Comparison of ENCODE assay signal across 24 mouse cellular contexts in genomic region chr6:117207289-117207688, GRCm38 (mm10). TPM values are rescaled to one million over a fixed set of nuclear protein-coding genes. Genes with fewer than 3 reads are reported as not detected.
DNase-seq lines count a peak whose midpoint lies in the region; ATAC-seq and TF ChIP-seq lines count a peak whose summit lies in the region.
"Had no signal": no experiment of that assay in that cellular context is flagged by ENCODE, and none has a peak within 500 bp of the region (broad histone marks: within the 10 kb centered on the region; RNA-seq: fewer than 3 reads in every experiment).

No protein-coding gene starts in this region.

- no peaks in the 10 kb centered on the region for H3K36me3 ChIP-seq in kidney, adult 2 months (ENCODE audit: control insufficient read depth, insufficient read depth, low read length)
- H3K36me3 ChIP-seq in kidney, embryonic 15.5 days: no peaks in the 10 kb centered on the region
- H3K36me3 ChIP-seq: embryonic facial prominence, embryonic 15.5 days; heart, embryonic 15.5 days; hindbrain, embryonic 10.5 days; intestine, embryonic 15.5 days had no signal

- H3K27me3 ChIP-seq in kidney, adult 2 months (replicated peaks; ENCODE audit: control insufficient read depth, insufficient read depth, low read length): no peaks in the 10 kb centered on the region
- H3K27me3 ChIP-seq in kidney, embryonic 15.5 days: no peaks in the 10 kb centered on the region
- H3K27me3 ChIP-seq: intestine, embryonic 15.5 days had no signal

- ATAC-seq in kidney, embryonic 15.5 days (replicated peaks; ENCODE audit: low FRiP score): no peak
- ATAC-seq: activated CD4-positive, CD25-positive, alpha-beta regulatory T cell, adult 4 months; forebrain, embryonic 16.5 days; intestine, embryonic 15.5 days had no signal

- TF ChIP-seq CTCF in kidney, adult 2 months (conservative IDR thresholded peaks at IDR 0.05; ENCODE audit: insufficient read depth, insufficient read length, low read depth, low read length): no peak

- peak; percentile 3 to 52 for DNase-seq in adrenal gland, postnatal 36 days
- no peak for DNase-seq in adrenal gland, postnatal 25 days
- DNase-seq in kidney, adult 2 months: peak; percentile 33
- peak; percentile 43 for DNase-seq in Muller cell, postnatal 12 days (ENCODE audit: inconsistent ontology term)
- DNase-seq in adipocyte (ENCODE audit: low spot score): peak; percentile 92
- DNase-seq in gastrocnemius, adult 8-10 months (ENCODE audit: low spot score in 2 of 2): no peak
- no peak for DNase-seq in heart, postnatal 36 days
- DNase-seq: cerebellum, adult 11 months; cerebellum, adult 8-10 months; cerebellum, postnatal 14 days; embryo, embryonic 11 days; gastrocnemius, postnatal 36 days; heart, adult 18-20 months; heart, postnatal 14 days had no signal

- TF ChIP-seq POLR2A in kidney, adult 2 months (IDR thresholded peaks at IDR 0.05; ENCODE audit: low read depth, low read length): no peak

- no peak overlapping the region for H3K27ac ChIP-seq in kidney, adult 2 months (ENCODE audit: insufficient read depth, low read depth, low read length)
- H3K27ac ChIP-seq in kidney, embryonic 15.5 days: no peak overlapping the region
- H3K27ac ChIP-seq: embryonic facial prominence, embryonic 15.5 days; heart, embryonic 15.5 days; hindbrain, embryonic 10.5 days; hindbrain, embryonic 14.5 days; intestine, embryonic 15.5 days had no signal

- WGBS in kidney, adult 2 months: 94% methylated on average over 1 of the region's 1 CpGs
- WGBS in kidney, embryonic 15.5 days: 95% methylated on average over 1 of the region's 1 CpGs

- H3K9ac ChIP-seq in kidney, embryonic 15.5 days: no peak overlapping the region
- H3K9ac ChIP-seq: embryonic facial prominence, embryonic 15.5 days; heart, embryonic 15.5 days; hindbrain, embryonic 14.5 days; intestine, embryonic 15.5 days had no signal

- intact Hi-C loops in heart, postnatal 36 days (cut with DNase I): no loop called here

- H3K4me1 ChIP-seq in kidney, adult 2 months (ENCODE audit: control insufficient read depth, insufficient read depth, low read length): no peaks in the 10 kb centered on the region
- H3K4me1 ChIP-seq in kidney, embryonic 15.5 days: no peaks in the 10 kb centered on the region
- H3K4me1 ChIP-seq: embryonic facial prominence, embryonic 15.5 days; hindbrain, embryonic 10.5 days had no signal

- H3K4me2 ChIP-seq in kidney, embryonic 15.5 days: no peak overlapping the region
- H3K4me2 ChIP-seq: embryonic facial prominence, embryonic 15.5 days; heart, embryonic 11.5 days; heart, embryonic 15.5 days; hindbrain, embryonic 14.5 days; intestine, embryonic 15.5 days had no signal

- no peaks in the 10 kb centered on the region for H3K9me3 ChIP-seq in kidney, embryonic 15.5 days (replicated peaks)
- H3K9me3 ChIP-seq: embryonic facial prominence, embryonic 15.5 days; heart, embryonic 15.5 days; hindbrain, embryonic 10.5 days; intestine, embryonic 15.5 days had no signal

- no peak overlapping the region for H3K4me3 ChIP-seq in kidney, adult 2 months (ENCODE audit: insufficient read depth, low read depth, low read length)
- H3K4me3 ChIP-seq in kidney, embryonic 15.5 days (replicated peaks): no peak overlapping the region
- H3K4me3 ChIP-seq: embryonic facial prominence, embryonic 15.5 days; erythroblast, embryonic 14.5 days; heart, embryonic 15.5 days; hindbrain, embryonic 10.5 days; intestine, embryonic 15.5 days had no signal

RNA-seq across cellular contexts. Expression of gene Cxcl12, which starts 39.0 kb away (rescaled TPM):
- total RNA-seq in adrenal gland, postnatal 36 days (2021): 10 to 100 TPM; 44.6 to 48.6 TPM
- total RNA-seq in adrenal gland, postnatal 25 days (2021): 41.3 and 44.5 TPM in 2 replicates
- polyA plus RNA-seq in kidney, adult 2 months (2012; rRNA removed): 326 and 361 TPM in 2 replicates
- 140 and 158 TPM in 2 replicates for polyA plus RNA-seq in kidney, embryonic 15.5 days (2015; fragmentation: Nextera tagmentation; extraction: Ambion mirVana)
- 10 to 100 TPM; 38.4 to 54.2 (median 40.8) TPM for total RNA-seq in gastrocnemius, adult 8-10 months (2022)
- 100 to 1,000 TPM in 1 of 2 experiments, 10 to 100 TPM in 1; 99.5 to 115 TPM for total RNA-seq in heart, postnatal 36 days (2021)
- polyA plus RNA-seq: activated CD4-positive, CD25-positive, alpha-beta regulatory T cell, adult 4 months had no signal

Comparison
In these comparisons a context has a peak if more than half of its experiments do, and no peak if none do; other contexts are left out.
1. DNase-seq: peak in adrenal gland, postnatal 36 days (2 of 2), kidney, adult 2 months (single experiment), Muller cell, postnatal 12 days (single experiment) and adipocyte (single experiment); none in adrenal gland, postnatal 25 days (single experiment), gastrocnemius, adult 8-10 months (0 of 2) and heart, postnatal 36 days (0 of 2).